Mouse (Mus musculus) hindbrain, embryonic 12.5 days (tissue): ENCODE measurements around the gene Shisa5. TPM values are rescaled to one million over a fixed set of nuclear protein-coding genes. Genes with fewer than 3 reads are reported as not detected.

Experiments
- ATAC-seq: fragments of 200-750 bp; cut with Nextera tagmentation; 2 replicates; pipeline ENCODE4 v1.8.0; 2017; ENCODE audit warnings: moderate TSS enrichment; ENCODE audit not compliant: low FRiP score
- H3K27ac ChIP-seq: fragments of 300-500 bp; sonication (generic); 2 replicates; pipeline ENCODE4 v1.5.1; 2016; ENCODE audit warnings: mild to moderate bottlenecking
- H3K27me3 ChIP-seq: fragments of 300-500 bp; sonication (generic); 2 replicates; pipeline ENCODE4 v1.6.1; 2016; ENCODE audit warnings: mild to moderate bottlenecking
- H3K36me3 ChIP-seq: fragments of 300-500 bp; sonication (generic); 2 replicates; pipeline ENCODE4 v1.6.1; 2016; ENCODE audit warnings: mild to moderate bottlenecking
- H3K4me1 ChIP-seq: fragments of 300-500 bp; sonication (generic); 2 replicates; pipeline ENCODE4 v1.6.1; 2016
- H3K4me2 ChIP-seq: fragments of 300-500 bp; sonication (generic); replicated peaks from 2 replicates; pipeline ENCODE4 v1.6.1; 2016; ENCODE audit warnings: mild to moderate bottlenecking
- H3K4me3 ChIP-seq: fragments of 300-500 bp; sonication (generic); 2 replicates; pipeline ENCODE4 v1.5.1; 2016; ENCODE audit warnings: mild to moderate bottlenecking
- H3K9ac ChIP-seq: fragments of 300-500 bp; sonication (generic); 2 replicates; pipeline ENCODE4 v1.6.1; 2016; ENCODE audit warnings: mild to moderate bottlenecking, moderate library complexity
- H3K9me3 ChIP-seq: fragments of 300-500 bp; sonication (generic); replicated peaks from 2 replicates; pipeline ENCODE4 v1.6.1; 2016; ENCODE audit warnings: mild to moderate bottlenecking
- WGBS: fragments of 180-500 bp; shearing (Covaris S2); methylation state at CpG from one replicate; pipeline ENCODE4 v1.1.7; 2016; 5-methylcytosine and 5-hydroxymethylcytosine counted together
- polyA plus RNA-seq: library from polyadenylated mRNA; unstranded; fragments of >200 nt; fragmentation: Nextera tagmentation; extraction: Ambion mirVana; gene quantifications from 2 replicates; pipeline ENCODE4 v1.2.1, GENCODE M21; 2016

Gene Shisa5
- polyA plus RNA-seq, 1 experiment from 2014 or later = 52.3 TPM

- Histone ChIP-seq H3K36me3 (peaks cover 54% of the 10 kb centered on the region), H3K4me2 (peak overlapping the region; percentile 49; the same call in 1 of the 2 replicates), H3K9ac (peak overlapping the region; percentile 47; the same call in 1 of the 2 replicates), H3K27ac (no peak overlapping the region), H3K4me1 (peaks cover 21% of the 10 kb centered on the region), H3K4me3 (no peak overlapping the region), H3K9me3 (no peaks in the 10 kb centered on the region), H3K27me3 (no peaks in the 10 kb centered on the region)
- WGBS = 95% methylated on average over 19 of the region's 19 CpGs
- ATAC-seq = no peak
Measured at GRCm38 (mm10) chr9:109058006-109058765, 19.8 kb downstream of the Shisa5 start.

GRCm38 (mm10) chr9:109059136-109059903 is 21.0 kb downstream of the Shisa5 start, which contains the start of gene Trex1:
Gene Trex1 (minus strand): TSS chr9:109059734.
- Histone ChIP-seq H3K27ac (peak within 1 kb of the TSS; percentile 66), H3K4me1 (peaks cover 20% of the 10 kb centered on the region), H3K9me3 (no peaks in the 10 kb centered on the region), H3K4me3 (peak within 1 kb of the TSS; percentile 12), H3K27me3 (no peaks in the 10 kb centered on the region), H3K4me2 (peak within 1 kb of the TSS; percentile 49), H3K9ac (peak within 1 kb of the TSS; percentile 47), H3K36me3 (peaks cover 66% of the 10 kb centered on the region)
- WGBS = 28% methylated on average over 15 of the region's 15 CpGs
- ATAC-seq = peak; percentile 67

GRCm38 (mm10) chr9:109060184-109060897 is 22.0 kb downstream of the Shisa5 start:
- H3K36me3 ChIP-seq = peaks cover 76% of the 10 kb centered on the region
- peak overlapping the region; percentile 46; the same call in 1 of the 2 replicates for H3K27ac ChIP-seq
- ATAC-seq = 0 out of 2 replicates have a peak, but pooled peaks have one; percentile 15

GRCm38 (mm10) chr9:109060898-109061295 is 22.5 kb downstream of the Shisa5 start:
- WGBS = 87% methylated on average over 5 of the region's 5 CpGs
- Histone ChIP-seq H3K4me1 (peaks cover 9% of the 10 kb centered on the region), H3K27me3 (no peaks in the 10 kb centered on the region), H3K4me2 (no peak overlapping the region), H3K4me3 (no peak overlapping the region), H3K9me3 (no peaks in the 10 kb centered on the region), H3K27ac (no peak overlapping the region), H3K9ac (no peak overlapping the region), H3K36me3 (peaks cover 81% of the 10 kb centered on the region)
- no peak for ATAC-seq

More at GRCm38 (mm10) chr9:109060184-109060897, 22.0 kb downstream of the Shisa5 start:
- no peak overlapping the region for H3K4me2 ChIP-seq
- 94% methylated on average over 16 of the region's 16 CpGs for WGBS
- no peak overlapping the region for H3K9ac ChIP-seq
- no peak overlapping the region for H3K4me3 ChIP-seq
- peaks cover 12% of the 10 kb centered on the region for H3K4me1 ChIP-seq
- no peaks in the 10 kb centered on the region for H3K27me3 ChIP-seq
- H3K9me3 ChIP-seq = no peaks in the 10 kb centered on the region

- 94% methylated on average over 3 of the region's 3 CpGs for WGBS
Measured at GRCm38 (mm10) chr9:109068095-109068735, 29.9 kb downstream of the Shisa5 start.

GRCm38 (mm10) chr9:109073661-109074573 is 35.6 kb downstream of the Shisa5 start, which contains the start of gene Atrip:
Gene Atrip (minus strand): TSS chr9:109074124.
- WGBS = under 1% methylated on average over 57 of the region's 57 CpGs
- peak; percentile 99 for ATAC-seq
- Histone ChIP-seq H3K36me3 (peaks cover 29% of the 10 kb centered on the region), H3K4me3 (peak within 1 kb of the TSS; percentile 80), H3K9ac (peak within 1 kb of the TSS; percentile 79), H3K27ac (peak within 1 kb of the TSS; percentile 76), H3K27me3 (no peaks in the 10 kb centered on the region), H3K4me1 (peaks cover 18% of the 10 kb centered on the region), H3K4me2 (peak within 1 kb of the TSS; percentile 84), H3K9me3 (no peaks in the 10 kb centered on the region)

More at GRCm38 (mm10) chr9:109068095-109068735, 29.9 kb downstream of the Shisa5 start:
- no peak for ATAC-seq
- no peaks in the 10 kb centered on the region for H3K27me3 ChIP-seq
- no peak overlapping the region for H3K9ac ChIP-seq
- H3K4me1 ChIP-seq = peaks cover 10% of the 10 kb centered on the region
- no peak overlapping the region for H3K27ac ChIP-seq
- no peak overlapping the region for H3K4me2 ChIP-seq
- H3K4me3 ChIP-seq = no peak overlapping the region
- peaks cover 80% of the 10 kb centered on the region for H3K36me3 ChIP-seq
- no peaks in the 10 kb centered on the region for H3K9me3 ChIP-seq

GRCm38 (mm10) chr9:109080516-109080915 is 42.2 kb downstream of the Shisa5 start:
- peaks cover 22% of the 10 kb centered on the region for H3K4me1 ChIP-seq
- 95% methylated on average over 3 of the region's 3 CpGs for WGBS
- H3K9ac ChIP-seq = no peak overlapping the region
- H3K27me3 ChIP-seq = no peaks in the 10 kb centered on the region
- peaks cover 19% of the 10 kb centered on the region for H3K36me3 ChIP-seq
- H3K27ac ChIP-seq = no peak overlapping the region
- H3K9me3 ChIP-seq = no peaks in the 10 kb centered on the region
- no peak overlapping the region for H3K4me3 ChIP-seq
- H3K4me2 ChIP-seq = no peak overlapping the region
- ATAC-seq = no peak

- WGBS = 7% methylated on average over 11 of the region's 11 CpGs
- Histone ChIP-seq H3K9me3 (no peaks in the 10 kb centered on the region), H3K9ac (peak overlapping the region; percentile 88), H3K4me2 (peak overlapping the region; percentile 92), H3K36me3 (peaks cover 19% of the 10 kb centered on the region), H3K4me1 (peaks cover 22% of the 10 kb centered on the region), H3K27ac (peak overlapping the region; percentile 78), H3K4me3 (peak overlapping the region; percentile 76), H3K27me3 (no peaks in the 10 kb centered on the region)
- peak; percentile 57 for ATAC-seq
Measured at GRCm38 (mm10) chr9:109081749-109082123, 43.4 kb downstream of the Shisa5 start.

GRCm38 (mm10) chr9:109082124-109082800 is 43.9 kb downstream of the Shisa5 start, which contains the start of the genes Ccdc51 and Tma7:
Gene Ccdc51 (plus strand): TSS chr9:109082493.
Gene Tma7 (minus strand): TSS chr9:109082587.
- Histone ChIP-seq H3K4me1 (peaks cover 23% of the 10 kb centered on the region), H3K27ac (peak within 1 kb of the TSS; percentile 78)
- WGBS = under 1% methylated on average over 37 of the region's 37 CpGs

GRCm38 (mm10) chr9:109084922-109085321 is 46.6 kb downstream of the Shisa5 start:
- WGBS = 15% methylated on average over 2 of the region's 2 CpGs
- H3K4me2 ChIP-seq = no peak overlapping the region
- no peaks in the 10 kb centered on the region for H3K27me3 ChIP-seq
- no peaks in the 10 kb centered on the region for H3K9me3 ChIP-seq
- H3K4me1 ChIP-seq = peaks cover 32% of the 10 kb centered on the region
- no peak overlapping the region for H3K9ac ChIP-seq
- ATAC-seq = no peak
- H3K27ac ChIP-seq = no peak overlapping the region
- H3K36me3 ChIP-seq = peaks cover 11% of the 10 kb centered on the region
- H3K4me3 ChIP-seq = no peak overlapping the region

More at GRCm38 (mm10) chr9:109082124-109082800, 43.9 kb downstream of the Shisa5 start, which contains the start of the genes Ccdc51 and Tma7:
- Histone ChIP-seq H3K36me3 (peaks cover 19% of the 10 kb centered on the region), H3K4me3 (peak within 1 kb of the TSS; percentile 76), H3K9me3 (no peaks in the 10 kb centered on the region), H3K27me3 (no peaks in the 10 kb centered on the region), H3K4me2 (peak within 1 kb of the TSS; percentile 92), H3K9ac (peak within 1 kb of the TSS; percentile 88)
- peak; percentile 98 for ATAC-seq
